Mouse (Mus musculus): ENCODE measurements around the gene Arid1b.
A peak's percentile ranks its signal among the peaks of the same experiment; 100 is the strongest.

Gene Arid1b

GRCm38 (mm10) chr17:5218955-5219557 lies 224.9 kb downstream of the Arid1b start:
- no peak for DNase-seq

- no peak for DNase-seq
Measured at GRCm38 (mm10) chr17:5221041-5221440, 226.9 kb downstream of the Arid1b start.

- DNase-seq = no peak
Measured at GRCm38 (mm10) chr17:5221558-5221957, 227.4 kb downstream of the Arid1b start.

- DNase-seq = no peak
Measured at GRCm38 (mm10) chr17:5222827-5223226, 228.7 kb downstream of the Arid1b start.

- no peak for DNase-seq
Measured at GRCm38 (mm10) chr17:5224932-5225331, 230.8 kb downstream of the Arid1b start.

GRCm38 (mm10) chr17:5227136-5227535 lies 233.0 kb downstream of the Arid1b start:
- no peak for DNase-seq

GRCm38 (mm10) chr17:5227950-5228615 lies 234.0 kb downstream of the Arid1b start:
- DNase-seq = no peak

GRCm38 (mm10) chr17:5228616-5229250 lies 234.6 kb downstream of the Arid1b start:
- no peak for DNase-seq

- DNase-seq = no peak
Measured at GRCm38 (mm10) chr17:5230063-5230462, 235.9 kb downstream of the Arid1b start.

- no peak for DNase-seq
Measured at GRCm38 (mm10) chr17:5232180-5232579, 238.0 kb downstream of the Arid1b start.

- no peak for DNase-seq
Measured at GRCm38 (mm10) chr17:5233991-5234390, 239.9 kb downstream of the Arid1b start.

GRCm38 (mm10) chr17:5235057-5235456 lies 240.9 kb downstream of the Arid1b start:
- DNase-seq = no peak

- DNase-seq = no peak
Measured at GRCm38 (mm10) chr17:5237765-5238164, 243.6 kb downstream of the Arid1b start.

- peak; percentile 73 to 74 for DNase-seq
Measured at GRCm38 (mm10) chr17:5238387-5239245, 244.5 kb downstream of the Arid1b start.

- DNase-seq = no peak
Measured at GRCm38 (mm10) chr17:5244526-5244925, 250.4 kb downstream of the Arid1b start.

- no peak for DNase-seq
Measured at GRCm38 (mm10) chr17:5246688-5247087, 252.6 kb downstream of the Arid1b start.

GRCm38 (mm10) chr17:5247247-5247646 lies 253.1 kb downstream of the Arid1b start:
- DNase-seq = no peak

- DNase-seq = peak in 1 of 2 experiments; percentile 21
Measured at GRCm38 (mm10) chr17:5247737-5248136, 253.6 kb downstream of the Arid1b start.

GRCm38 (mm10) chr17:5248957-5249656 lies 255.0 kb downstream of the Arid1b start:
- no peak for DNase-seq

GRCm38 (mm10) chr17:5249681-5250180 lies 255.6 kb downstream of the Arid1b start:
- DNase-seq = no peak

- DNase-seq = peak; percentile 82 to 86
Measured at GRCm38 (mm10) chr17:5252436-5252835, 258.3 kb downstream of the Arid1b start.
